Mouse (Mus musculus): ENCODE measurements around the gene Il3. TPM values are rescaled to one million over a fixed set of nuclear protein-coding genes. Genes with fewer than 3 reads are reported as not detected.

The Il3 gene
- polyA plus RNA-seq, 1 experiment from 2014 or later, result not detected

DNA sequence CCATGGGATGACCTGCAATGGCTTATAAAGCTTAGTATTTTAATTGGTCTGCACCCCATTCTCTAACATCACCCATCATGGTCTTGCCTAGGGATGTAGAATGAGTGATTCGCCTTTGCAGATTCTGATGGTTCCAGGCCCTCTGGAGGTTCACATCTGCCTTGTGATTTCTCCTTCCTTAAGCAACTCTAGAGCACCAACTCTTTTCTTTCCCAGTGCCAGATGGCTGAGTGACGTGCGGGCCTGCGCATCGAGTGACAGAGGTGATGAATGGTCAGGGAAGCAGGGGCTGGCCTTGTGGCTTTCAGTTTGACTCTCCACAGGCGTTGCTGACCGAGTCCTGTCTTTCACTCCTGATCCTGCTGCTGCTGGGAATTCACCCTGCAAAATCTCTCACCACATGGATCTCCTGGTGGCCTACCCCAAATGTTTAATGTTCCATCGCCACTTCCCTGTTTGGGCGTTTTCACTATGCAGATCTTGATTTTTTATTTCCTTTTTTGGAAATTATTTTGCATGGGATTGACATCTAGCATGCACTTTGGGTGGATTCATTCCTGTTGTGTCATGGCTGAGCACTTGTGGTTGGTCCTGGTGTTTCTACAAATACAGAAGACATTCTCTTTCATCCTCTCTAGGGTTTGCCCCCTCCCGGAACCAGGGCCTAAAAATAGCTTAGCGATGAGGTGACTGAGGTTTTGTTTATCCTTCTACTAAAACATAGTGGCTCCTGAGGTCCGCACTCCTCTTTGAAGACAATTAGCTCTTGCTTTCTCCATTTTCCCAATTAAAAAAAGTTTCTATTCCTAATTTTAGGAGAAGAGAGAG, 27.1 kb upstream of the Il3 start:
- no peaks in the 10 kb centered on the region for H3K4me1 ChIP-seq (ENCODE audit: insufficient read depth, low read length)
- no peak overlapping the region for H3K4me3 ChIP-seq (ENCODE audit: low read length)
- H3K36me3 ChIP-seq (ENCODE audit: insufficient read depth, low read length), result no peaks in the 10 kb centered on the region
- H3K9me3 ChIP-seq (ENCODE audit: low read length), result 0 out of 2 replicates have a peak, but pooled peaks cover 3% of the 10 kb centered on the region
- H3K27me3 ChIP-seq (ENCODE audit: insufficient read depth, low read length), result no peaks in the 10 kb centered on the region
- H3K9ac ChIP-seq (replicated peaks; ENCODE audit: low read length), result no peak overlapping the region
- no peak for ATAC-seq (ENCODE audit: low FRiP score, low TSS enrichment)
- WGBS, result 69% methylated on average over 12 of the region's 12 CpGs
- H3K4me2 ChIP-seq (replicated peaks; ENCODE audit: low read depth, low read length), result no peak overlapping the region
- no peak overlapping the region for H3K27ac ChIP-seq (ENCODE audit: low read length)

DNA sequence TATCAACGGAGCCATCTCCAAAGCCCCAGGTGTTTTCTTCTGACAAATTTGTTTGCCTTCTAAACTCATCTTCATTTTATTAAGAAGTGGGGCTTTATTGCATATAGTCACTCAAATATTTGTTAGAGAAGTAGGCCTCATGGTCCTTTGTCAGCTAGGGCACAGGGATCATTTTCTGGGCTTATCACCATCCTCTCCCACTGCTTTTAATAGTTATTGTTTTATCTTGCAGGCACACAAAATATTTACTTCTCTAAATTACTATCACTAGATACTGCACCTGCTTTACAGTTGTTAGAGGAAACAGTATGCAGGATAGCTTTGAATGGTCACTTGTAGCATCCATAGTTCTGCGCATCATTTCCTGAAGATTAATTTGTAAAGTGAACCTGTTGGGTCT, 25.1 kb upstream of the Il3 start:
- Histone ChIP-seq H3K27me3 (ENCODE audit: insufficient read depth, low read length) (no peaks in the 10 kb centered on the region), H3K4me2 (replicated peaks; ENCODE audit: low read depth, low read length) (no peak overlapping the region), H3K27ac (ENCODE audit: low read length) (no peak overlapping the region), H3K9me3 (ENCODE audit: low read length) (no peaks in the 10 kb centered on the region), H3K9ac (replicated peaks; ENCODE audit: low read length) (no peak overlapping the region), H3K4me1 (ENCODE audit: insufficient read depth, low read length) (no peaks in the 10 kb centered on the region), H3K4me3 (ENCODE audit: low read length) (no peak overlapping the region), H3K36me3 (ENCODE audit: insufficient read depth, low read length) (no peaks in the 10 kb centered on the region)
- WGBS, result 85% methylated on average over 2 of the region's 2 CpGs
- no peak for ATAC-seq (ENCODE audit: low FRiP score, low TSS enrichment)

DNA sequence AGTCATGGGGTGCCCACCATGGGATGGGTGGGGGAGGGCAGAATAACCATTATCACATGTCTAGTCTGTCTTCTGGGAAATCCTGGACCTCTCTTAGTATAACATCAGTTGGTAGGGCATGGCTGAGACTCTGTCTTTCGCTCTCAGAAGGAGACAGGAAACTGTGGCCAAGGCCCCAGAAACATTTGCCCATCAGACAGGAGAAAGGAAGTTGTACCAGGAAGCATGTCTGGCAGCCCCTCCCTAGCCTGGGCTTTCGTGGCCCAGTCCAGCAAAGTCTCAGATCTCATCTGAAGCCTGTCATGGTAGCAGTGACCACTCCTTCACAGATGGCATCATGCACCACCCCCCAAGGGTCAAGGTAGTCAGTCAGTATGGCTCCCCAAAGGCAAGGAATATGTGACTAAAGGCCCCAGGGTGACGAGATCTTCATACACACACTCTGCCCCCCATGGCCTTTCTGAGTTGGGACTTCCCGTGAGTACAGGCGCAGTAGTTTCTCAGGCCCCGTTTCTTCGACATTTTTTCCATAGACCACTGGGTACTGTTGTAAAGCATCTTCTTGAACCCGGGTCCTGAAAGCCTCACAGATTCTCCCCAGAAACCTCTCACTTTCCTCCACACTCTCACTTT, 20.9 kb upstream of the Il3 start:
- Histone ChIP-seq H3K27ac (ENCODE audit: low read length) (no peak overlapping the region), H3K4me1 (ENCODE audit: insufficient read depth, low read length) (no peaks in the 10 kb centered on the region), H3K36me3 (ENCODE audit: insufficient read depth, low read length) (no peaks in the 10 kb centered on the region), H3K4me2 (replicated peaks; ENCODE audit: low read depth, low read length) (no peak overlapping the region), H3K4me3 (ENCODE audit: low read length) (no peak overlapping the region), H3K27me3 (ENCODE audit: insufficient read depth, low read length) (no peaks in the 10 kb centered on the region), H3K9me3 (ENCODE audit: low read length) (no peaks in the 10 kb centered on the region), H3K9ac (replicated peaks; ENCODE audit: low read length) (no peak overlapping the region)
- ATAC-seq (ENCODE audit: low FRiP score, low TSS enrichment), result no peak
- 78% methylated on average over 8 of the region's 8 CpGs for WGBS

DNA sequence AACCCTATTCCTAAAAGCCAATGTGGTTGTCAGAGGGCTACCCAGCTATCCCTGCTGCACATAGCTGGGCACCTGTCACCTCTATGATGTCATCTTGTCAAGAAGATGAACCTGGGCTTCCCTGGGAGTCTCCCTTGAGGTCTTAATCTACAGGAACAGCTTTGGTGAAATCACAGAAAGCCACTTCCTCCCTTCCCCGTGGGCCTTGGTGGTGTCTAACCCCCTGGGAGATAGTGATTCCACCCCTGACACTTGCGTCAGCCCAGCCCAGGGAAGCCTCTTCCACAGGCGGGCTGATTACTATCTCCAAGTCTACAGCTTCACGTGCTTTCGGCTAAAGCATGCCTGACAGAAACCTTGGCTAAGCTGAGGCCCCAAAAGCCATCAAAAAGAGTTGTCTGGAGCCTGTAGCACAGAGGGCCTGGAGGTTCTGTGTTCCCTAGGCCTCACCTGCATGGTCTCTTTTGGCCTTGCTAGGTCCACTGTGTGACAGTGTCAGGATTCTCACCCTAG, 4.4 kb upstream of the Il3 start:
- no peaks in the 10 kb centered on the region for H3K36me3 ChIP-seq (ENCODE audit: insufficient read depth, low read length)
- H3K4me1 ChIP-seq (ENCODE audit: insufficient read depth, low read length), result no peaks in the 10 kb centered on the region
- no peaks in the 10 kb centered on the region for H3K9me3 ChIP-seq (ENCODE audit: low read length)
- H3K4me3 ChIP-seq (ENCODE audit: low read length), result no peak overlapping the region
- no peaks in the 10 kb centered on the region for H3K27me3 ChIP-seq (ENCODE audit: insufficient read depth, low read length)
- WGBS, result 82% methylated on average over 5 of the region's 5 CpGs
- H3K9ac ChIP-seq (replicated peaks; ENCODE audit: low read length), result no peak overlapping the region
- ATAC-seq (ENCODE audit: low FRiP score, low TSS enrichment), result no peak
- H3K27ac ChIP-seq (ENCODE audit: low read length), result no peak overlapping the region
- H3K4me2 ChIP-seq (replicated peaks; ENCODE audit: low read depth, low read length), result no peak overlapping the region

DNA sequence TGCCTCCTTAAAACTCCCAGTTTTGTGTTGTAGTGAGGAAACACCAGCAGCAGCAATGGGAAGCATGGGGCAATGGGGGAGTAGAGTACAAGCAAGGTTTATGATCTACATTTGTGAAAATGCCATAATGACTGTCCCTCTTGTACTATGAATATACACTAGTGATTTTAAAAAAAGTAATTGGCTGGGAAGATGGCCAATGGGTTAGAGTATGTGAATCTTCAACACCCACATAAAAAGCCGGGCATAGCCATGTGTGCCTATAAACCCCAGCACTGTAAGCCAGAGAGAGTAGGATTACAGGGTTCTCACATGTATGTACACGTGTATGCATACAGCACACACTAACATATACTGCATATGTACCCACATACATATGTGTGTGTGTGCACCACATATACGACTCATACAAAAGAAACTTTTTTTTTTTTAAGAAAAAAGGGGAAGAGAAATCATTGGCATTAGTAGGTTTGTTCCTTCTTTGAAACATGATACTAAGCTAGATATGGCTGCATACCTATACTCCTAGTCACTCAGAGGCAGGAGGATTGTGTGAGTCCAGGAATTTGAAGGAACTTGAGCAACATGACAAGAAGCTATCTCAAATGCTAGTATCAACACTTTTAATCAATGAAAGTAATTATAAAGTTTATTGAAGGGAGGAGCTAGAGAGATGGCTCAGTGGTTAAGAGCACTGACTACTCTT, 2.3 kb upstream of the Il3 start:
- WGBS, result 87% methylated on average over 3 of the region's 3 CpGs
- ATAC-seq (ENCODE audit: low FRiP score, low TSS enrichment), result no peak
- no peak overlapping the region for H3K4me3 ChIP-seq (ENCODE audit: low read length)
- no peaks in the 10 kb centered on the region for H3K9me3 ChIP-seq (ENCODE audit: low read length)
- no peaks in the 10 kb centered on the region for H3K36me3 ChIP-seq (ENCODE audit: insufficient read depth, low read length)
- H3K27me3 ChIP-seq (ENCODE audit: insufficient read depth, low read length), result no peaks in the 10 kb centered on the region
- no peaks in the 10 kb centered on the region for H3K4me1 ChIP-seq (ENCODE audit: insufficient read depth, low read length)
- H3K4me2 ChIP-seq (replicated peaks; ENCODE audit: low read depth, low read length), result no peak overlapping the region
- H3K27ac ChIP-seq (ENCODE audit: low read length), result no peak overlapping the region
- no peak overlapping the region for H3K9ac ChIP-seq (replicated peaks; ENCODE audit: low read length)

DNA sequence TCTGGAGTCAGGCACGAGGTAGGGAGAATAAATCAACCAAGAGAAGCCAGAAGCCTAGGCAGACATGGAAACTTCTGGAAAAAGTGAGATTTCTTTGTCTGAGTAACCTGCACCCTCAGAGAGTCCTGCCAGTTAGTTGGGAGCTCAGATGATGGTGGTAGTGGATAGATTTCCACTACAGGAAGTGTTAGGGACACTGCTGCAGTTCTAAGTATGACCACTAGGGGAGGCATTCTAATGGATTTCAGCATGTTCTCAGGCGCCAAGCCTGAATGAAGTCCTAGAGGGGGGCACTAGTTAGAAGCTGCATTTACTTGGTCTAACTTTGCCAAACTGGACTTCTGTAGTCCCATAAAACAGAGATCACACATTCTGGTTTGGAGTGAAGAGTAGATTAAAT, 2.5 kb downstream of the Il3 start:
- no peaks in the 10 kb centered on the region for H3K27me3 ChIP-seq (ENCODE audit: insufficient read depth, low read length)
- ATAC-seq (ENCODE audit: low FRiP score, low TSS enrichment), result no peak
- no peaks in the 10 kb centered on the region for H3K4me1 ChIP-seq (ENCODE audit: insufficient read depth, low read length)
- no peak overlapping the region for H3K9ac ChIP-seq (replicated peaks; ENCODE audit: low read length)
- H3K4me2 ChIP-seq (replicated peaks; ENCODE audit: low read depth, low read length), result no peak overlapping the region
- 64% methylated on average over 2 of the region's 2 CpGs for WGBS
- H3K27ac ChIP-seq (ENCODE audit: low read length), result no peak overlapping the region
- H3K36me3 ChIP-seq (ENCODE audit: insufficient read depth, low read length), result no peaks in the 10 kb centered on the region
- no peak overlapping the region for H3K4me3 ChIP-seq (ENCODE audit: low read length)
- no peaks in the 10 kb centered on the region; the same call in 1 of the 2 replicates for H3K9me3 ChIP-seq (ENCODE audit: low read length)

DNA sequence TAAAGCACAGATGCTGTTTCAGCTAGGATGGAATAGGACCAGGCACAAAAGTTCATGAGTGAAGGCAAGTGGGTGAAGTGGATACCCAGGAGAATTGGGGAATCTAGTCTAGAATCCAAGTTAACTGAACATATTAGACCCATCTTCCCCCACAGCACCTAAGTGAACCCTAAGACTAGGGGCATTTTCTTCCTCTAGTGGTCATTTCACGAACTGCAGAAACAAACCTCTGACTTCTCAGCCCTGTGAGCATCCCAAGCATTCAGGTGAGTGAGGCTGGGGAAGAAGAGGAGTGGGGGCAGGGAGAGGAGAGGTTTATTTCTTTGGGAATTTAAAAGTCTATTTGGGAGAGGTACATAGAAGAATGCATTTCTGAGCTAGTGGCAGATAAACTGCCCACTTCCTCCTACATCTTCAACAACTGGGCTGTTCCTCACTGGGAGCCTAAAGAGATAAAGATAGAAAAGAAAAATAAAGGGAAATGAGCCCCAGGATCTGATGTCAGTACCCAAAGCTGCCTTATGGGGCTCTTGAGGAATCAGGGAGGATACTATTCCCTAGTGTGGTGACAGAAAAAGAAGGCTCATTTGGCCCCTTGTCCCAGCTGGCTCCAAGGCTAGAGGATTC, 3.6 kb downstream of the Il3 start:
- Histone ChIP-seq H3K4me2 (replicated peaks; ENCODE audit: low read depth, low read length) (no peak overlapping the region), H3K4me3 (ENCODE audit: low read length) (no peak overlapping the region), H3K27ac (ENCODE audit: low read length) (no peak overlapping the region), H3K4me1 (ENCODE audit: insufficient read depth, low read length) (no peaks in the 10 kb centered on the region), H3K27me3 (ENCODE audit: insufficient read depth, low read length) (no peaks in the 10 kb centered on the region), H3K9me3 (ENCODE audit: low read length) (no peaks in the 10 kb centered on the region; the same call in 1 of the 2 replicates), H3K9ac (replicated peaks; ENCODE audit: low read length) (no peak overlapping the region), H3K36me3 (ENCODE audit: insufficient read depth, low read length) (no peaks in the 10 kb centered on the region)
- no peak for ATAC-seq (ENCODE audit: low FRiP score, low TSS enrichment)
- 12% methylated on average over 1 of the region's 1 CpGs for WGBS

DNA sequence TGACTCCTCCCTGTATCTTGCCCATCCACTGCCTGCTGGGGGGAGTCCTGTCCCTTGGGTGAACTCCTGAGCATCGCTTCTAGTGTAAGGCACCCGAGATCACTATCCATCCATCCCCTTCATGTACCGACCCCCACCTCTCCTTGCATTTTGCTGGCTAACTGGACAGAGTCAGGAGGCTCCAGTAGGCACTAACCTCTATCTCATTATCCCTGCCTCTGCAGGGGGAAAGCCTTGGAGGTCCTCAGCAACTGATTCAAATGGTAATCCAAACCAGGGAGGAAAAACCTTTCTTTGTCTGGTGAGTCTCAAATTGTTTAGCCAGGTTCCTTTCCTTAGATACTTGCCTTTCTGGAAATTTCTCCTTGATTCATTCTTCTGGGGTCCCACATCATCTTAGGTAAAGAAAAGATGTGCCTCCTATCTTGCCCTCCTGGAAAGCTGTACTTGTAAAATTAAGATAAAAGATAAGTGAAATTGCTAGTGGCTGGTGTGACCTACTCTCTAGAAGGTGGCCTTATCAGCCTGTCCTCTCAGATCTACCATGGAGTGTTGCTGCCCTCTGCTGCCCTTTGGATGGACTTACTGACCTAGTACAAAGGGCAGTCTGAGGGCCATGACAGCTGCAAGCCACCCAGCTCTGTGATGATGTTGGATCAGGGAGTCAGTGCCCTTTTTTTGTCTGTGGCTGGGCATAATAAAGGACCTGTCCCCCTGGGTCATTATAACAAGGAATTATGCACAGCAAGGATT, 10.3 kb downstream of the Il3 start:
- Histone ChIP-seq H3K4me1 (ENCODE audit: insufficient read depth, low read length) (no peaks in the 10 kb centered on the region), H3K27me3 (ENCODE audit: insufficient read depth, low read length) (no peaks in the 10 kb centered on the region), H3K36me3 (ENCODE audit: insufficient read depth, low read length) (no peaks in the 10 kb centered on the region), H3K4me3 (ENCODE audit: low read length) (no peak overlapping the region), H3K4me2 (replicated peaks; ENCODE audit: low read depth, low read length) (no peak overlapping the region), H3K9ac (replicated peaks; ENCODE audit: low read length) (no peak overlapping the region), H3K9me3 (ENCODE audit: low read length) (no peaks in the 10 kb centered on the region; the same call in 1 of the 2 replicates), H3K27ac (ENCODE audit: low read length) (no peak overlapping the region)
- no peak for ATAC-seq (ENCODE audit: low FRiP score, low TSS enrichment)
- WGBS, result 56% methylated on average over 3 of the region's 3 CpGs

DNA sequence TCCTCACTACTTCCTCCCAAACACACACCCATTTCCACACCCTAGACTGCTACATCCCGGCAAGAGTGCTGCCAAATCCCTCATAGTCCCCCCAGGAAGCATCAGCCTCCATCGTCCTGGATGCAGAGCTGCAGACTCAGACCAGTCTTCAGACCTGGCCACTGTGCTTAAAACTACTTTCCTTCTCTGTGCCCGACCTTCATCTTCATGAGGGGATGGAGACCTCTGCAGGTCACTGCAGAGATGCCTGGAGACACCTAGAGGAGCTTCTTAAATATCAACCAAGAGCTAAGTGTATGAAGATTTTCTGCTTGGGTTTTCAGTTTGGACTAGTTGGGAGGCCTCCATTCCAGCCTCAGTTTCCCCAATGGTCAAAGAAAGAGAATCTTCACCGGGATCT, 13.0 kb downstream of the Il3 start:
- Histone ChIP-seq H3K9ac (replicated peaks; ENCODE audit: low read length) (no peak overlapping the region), H3K36me3 (ENCODE audit: insufficient read depth, low read length) (no peaks in the 10 kb centered on the region), H3K4me2 (replicated peaks; ENCODE audit: low read depth, low read length) (no peak overlapping the region), H3K9me3 (ENCODE audit: low read length) (no peaks in the 10 kb centered on the region), H3K4me3 (ENCODE audit: low read length) (no peak overlapping the region), H3K4me1 (ENCODE audit: insufficient read depth, low read length) (no peaks in the 10 kb centered on the region), H3K27me3 (ENCODE audit: insufficient read depth, low read length) (no peaks in the 10 kb centered on the region), H3K27ac (ENCODE audit: low read length) (no peak overlapping the region)
- ATAC-seq (ENCODE audit: low FRiP score, low TSS enrichment), result no peak
- 33% methylated on average over 4 of the region's 4 CpGs for WGBS
